Mouse (Mus musculus): ENCODE measurements around the gene Bmp2k. TPM values are rescaled to one million over a fixed set of nuclear protein-coding genes. Genes with fewer than 3 reads are reported as not detected.

Bmp2k gene
- polyA plus RNA-seq, 1 experiment from 2014 or later: 15.0 TPM

DNA sequence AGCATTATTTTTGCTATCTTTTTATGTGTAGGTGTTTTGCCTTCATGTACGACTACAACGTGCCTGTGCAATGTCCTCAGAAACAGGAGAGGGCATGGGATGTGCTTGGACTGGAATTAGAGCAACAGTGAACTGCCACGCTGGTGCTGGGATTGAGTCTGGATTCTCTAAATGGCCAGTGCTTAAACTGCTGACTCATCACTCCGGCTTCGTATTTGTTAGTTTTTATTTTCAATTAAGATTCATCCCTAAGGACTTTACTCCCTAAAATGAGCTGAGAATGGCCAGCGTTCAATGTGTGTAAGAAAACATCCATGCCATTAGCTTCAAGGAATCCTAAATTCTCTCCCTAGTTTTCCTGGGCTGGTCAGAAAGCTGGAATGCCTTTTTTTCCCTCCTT is 129.8 kb downstream of the Bmp2k start:
- H3K27ac ChIP-seq: no peak overlapping the region
- no peak overlapping the region for H3K4me2 ChIP-seq
- H3K4me1 ChIP-seq: no peaks in the 10 kb centered on the region
- no peak for ATAC-seq (ENCODE audit: insufficient read depth, low FRiP score, low read depth)
- no peaks in the 10 kb centered on the region for H3K27me3 ChIP-seq (replicated peaks)
- 82% methylated on average over 6 of the region's 6 CpGs for WGBS
- H3K36me3 ChIP-seq: no peaks in the 10 kb centered on the region
- H3K9ac ChIP-seq: no peak overlapping the region
- no peak overlapping the region for H3K4me3 ChIP-seq (replicated peaks)
- H3K9me3 ChIP-seq: no peaks in the 10 kb centered on the region

DNA sequence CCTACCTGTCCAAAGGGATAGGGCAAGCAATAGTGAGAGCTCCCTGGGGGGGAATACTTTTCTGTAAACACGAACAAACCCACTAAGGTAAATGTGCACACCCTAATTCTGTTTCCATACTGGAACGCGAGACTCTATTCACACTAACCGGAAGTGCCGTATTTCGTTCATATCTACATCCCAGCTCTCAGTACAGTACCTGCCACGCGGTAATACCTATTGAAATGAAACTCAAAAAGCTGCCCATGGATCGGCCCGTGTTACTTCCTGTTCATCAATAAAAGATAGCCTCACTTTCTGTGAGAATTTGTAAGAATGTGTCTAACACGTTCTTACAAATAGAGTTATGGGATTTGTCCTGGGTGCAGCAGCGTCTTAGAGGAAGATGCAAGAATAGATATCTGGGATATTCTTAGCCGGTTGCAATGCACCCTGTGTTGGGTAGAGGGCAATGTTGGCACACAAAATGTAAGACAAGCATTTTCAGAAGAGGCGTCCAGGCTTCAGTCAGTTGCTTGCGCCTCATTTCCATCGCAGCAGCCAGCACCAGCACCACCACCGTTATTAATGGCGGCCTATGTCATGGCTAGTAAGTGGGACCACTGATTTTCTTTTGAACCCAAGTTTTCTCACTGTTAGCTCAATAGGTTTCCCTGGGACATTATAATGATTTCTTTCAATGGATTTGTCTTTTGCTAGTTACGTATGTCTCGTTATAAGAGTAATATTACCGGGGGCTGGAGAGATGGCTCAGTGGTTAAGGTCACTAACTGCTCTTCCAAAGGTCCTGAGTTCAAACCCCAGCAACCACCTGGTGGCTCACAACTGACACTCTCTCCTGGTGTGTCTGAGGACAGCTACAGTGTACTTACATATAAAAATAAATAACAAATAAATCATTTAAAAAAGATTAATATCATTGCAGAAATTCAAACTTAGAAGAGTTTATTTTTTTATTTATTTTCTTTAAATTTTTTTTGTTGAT is 131.0 kb downstream of the Bmp2k start:
- no peaks in the 10 kb centered on the region for H3K27me3 ChIP-seq (replicated peaks)
- no peak overlapping the region for H3K9ac ChIP-seq
- H3K4me3 ChIP-seq (replicated peaks): no peak overlapping the region
- 45% methylated on average over 21 of the region's 21 CpGs for WGBS
- no peaks in the 10 kb centered on the region for H3K36me3 ChIP-seq
- ATAC-seq (ENCODE audit: insufficient read depth, low FRiP score, low read depth): no peak
- H3K9me3 ChIP-seq: no peaks in the 10 kb centered on the region
- no peaks in the 10 kb centered on the region for H3K4me1 ChIP-seq
- H3K27ac ChIP-seq: no peak overlapping the region
- no peak overlapping the region for H3K4me2 ChIP-seq

DNA sequence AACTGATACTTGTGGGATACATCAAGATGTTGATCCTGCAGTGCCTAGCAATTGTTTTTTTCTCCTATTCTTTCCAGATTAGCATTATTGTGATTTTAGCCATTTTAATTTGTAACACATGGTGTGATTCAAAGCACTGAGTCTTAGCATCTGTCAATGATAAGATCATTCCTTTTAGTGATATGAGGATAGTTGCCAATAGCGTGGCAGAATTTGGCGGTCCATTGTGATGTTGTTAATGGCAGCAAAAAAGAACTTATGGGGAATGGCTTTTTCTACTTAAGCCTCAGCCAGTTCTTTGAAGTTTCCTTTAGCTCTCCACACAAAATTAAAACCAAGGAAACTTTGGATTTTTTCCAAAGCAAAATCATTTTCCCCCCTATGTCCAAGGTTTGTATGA is 132.1 kb downstream of the Bmp2k start:
- Histone ChIP-seq H3K27me3 (replicated peaks) (no peaks in the 10 kb centered on the region), H3K4me3 (replicated peaks) (no peak overlapping the region), H3K27ac (no peak overlapping the region), H3K4me2 (no peak overlapping the region), H3K4me1 (no peaks in the 10 kb centered on the region), H3K9ac (no peak overlapping the region), H3K9me3 (no peaks in the 10 kb centered on the region), H3K36me3 (no peaks in the 10 kb centered on the region)
- ATAC-seq (ENCODE audit: insufficient read depth, low FRiP score, low read depth): no peak
- whole genome bisulfite sequencing: 94% methylated on average over 2 of the region's 2 CpGs

DNA sequence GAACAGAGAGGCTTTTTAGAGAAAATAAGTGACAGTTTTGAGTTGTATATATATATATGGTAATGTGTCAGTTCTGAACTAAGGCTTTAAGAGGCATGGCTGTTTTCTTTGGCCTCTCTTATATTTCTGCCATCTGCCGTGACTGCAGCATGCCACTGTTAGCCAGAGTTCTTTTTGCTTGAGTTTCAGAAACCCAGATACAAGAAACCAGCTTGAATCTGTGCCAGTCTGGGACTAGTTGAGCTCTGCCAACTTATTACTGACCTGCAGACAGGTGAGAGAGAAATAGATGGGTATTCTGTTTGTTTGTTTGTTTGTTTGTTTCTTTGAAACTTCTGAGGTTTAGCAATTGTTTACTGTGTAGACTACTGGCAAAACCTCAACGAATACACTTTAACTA is 137.8 kb downstream of the Bmp2k start:
- no peak overlapping the region for H3K4me3 ChIP-seq (replicated peaks)
- no peaks in the 10 kb centered on the region for H3K4me1 ChIP-seq
- H3K27ac ChIP-seq: no peak overlapping the region
- H3K36me3 ChIP-seq: no peaks in the 10 kb centered on the region
- no peak for ATAC-seq (ENCODE audit: insufficient read depth, low FRiP score, low read depth)
- WGBS: 72% methylated on average over 2 of the region's 2 CpGs
- no peaks in the 10 kb centered on the region for H3K9me3 ChIP-seq
- no peak overlapping the region for H3K4me2 ChIP-seq
- no peaks in the 10 kb centered on the region for H3K27me3 ChIP-seq (replicated peaks)
- no peak overlapping the region for H3K9ac ChIP-seq

Other genes with a start within 250 kb of the Bmp2k start
- 55.8 and 66.4 TPM in 2 replicates for gene Anxa3, start 204.3 kb upstream of the Bmp2k start, polyA plus RNA-seq (2015; fragmentation: Nextera tagmentation; extraction: Ambion mirVana)
- 2.5 and 2.9 TPM in 2 replicates for gene Paqr3, start 113.9 kb downstream of the Bmp2k start, polyA plus RNA-seq (2015; fragmentation: Nextera tagmentation; extraction: Ambion mirVana)

All from stomach, embryonic 15.5 days (tissue).